Mouse (Mus musculus): ENCODE measurements around the gene Kcnh6. TPM values are rescaled to one million over a fixed set of nuclear protein-coding genes. Genes with fewer than 3 reads are reported as not detected.

Gene Kcnh6
- total and polyA plus RNA-seq, 2 experiments = not detected

GRCm38 (mm10) chr11:106033491-106033919, 25.6 kb downstream of the Kcnh6 start:
- peaks cover 4% of the 10 kb centered on the region; the same call in 1 of the 2 replicates for H3K4me1 ChIP-seq (ENCODE audit: control insufficient read depth, insufficient read depth, low read length)
- DNase-seq (ENCODE audit: extremely low read depth, low read depth, low spot score) = no peak
- H3K4me3 ChIP-seq (ENCODE audit: insufficient read depth, low read depth, low read length) = no peak overlapping the region
- WGBS = 34% methylated on average over 11 of the region's 11 CpGs
- no peaks in the 10 kb centered on the region for H3K27me3 ChIP-seq (ENCODE audit: control insufficient read depth, insufficient read depth, low read length)
- H3K9ac ChIP-seq (ENCODE audit: low read depth, low read length) = peak overlapping the region; percentile 39; the same call in 1 of the 2 replicates
- H3K79me2 ChIP-seq (ENCODE audit: control insufficient read depth, insufficient read depth, low read length) = peaks cover 12% of the 10 kb centered on the region
- no peak for TF ChIP-seq CTCF (IDR thresholded peaks at IDR 0.05; ENCODE audit: low read depth, low read length)
- no peak for TF ChIP-seq POLR2A (IDR thresholded peaks at IDR 0.05; ENCODE audit: extremely low read depth, insufficient read depth, low read length)
- H3K27ac ChIP-seq (replicated peaks; ENCODE audit: insufficient read depth, low read depth, low read length) = peak overlapping the region; percentile 41
- no peaks in the 10 kb centered on the region for H3K36me3 ChIP-seq (ENCODE audit: control insufficient read depth, insufficient read depth, low read length)

- DNase-seq (ENCODE audit: extremely low read depth, low read depth, low spot score) = no peak
- Histone ChIP-seq H3K9ac (ENCODE audit: low read depth, low read length) (no peak overlapping the region), H3K4me1 (ENCODE audit: control insufficient read depth, insufficient read depth, low read length) (peaks cover 4% of the 10 kb centered on the region; the same call in 1 of the 2 replicates), H3K27ac (replicated peaks; ENCODE audit: insufficient read depth, low read depth, low read length) (no peak overlapping the region), H3K4me3 (ENCODE audit: insufficient read depth, low read depth, low read length) (no peak overlapping the region), H3K27me3 (ENCODE audit: control insufficient read depth, insufficient read depth, low read length) (no peaks in the 10 kb centered on the region), H3K36me3 (ENCODE audit: control insufficient read depth, insufficient read depth, low read length) (no peaks in the 10 kb centered on the region), H3K79me2 (ENCODE audit: control insufficient read depth, insufficient read depth, low read length) (peaks cover 24% of the 10 kb centered on the region)
- TF ChIP-seq CTCF (IDR thresholded peaks at IDR 0.05; ENCODE audit: low read depth, low read length) (no peak), POLR2A (IDR thresholded peaks at IDR 0.05; ENCODE audit: extremely low read depth, insufficient read depth, low read length) (no peak)
- 89% methylated on average over 9 of the region's 9 CpGs for WGBS
Measured at GRCm38 (mm10) chr11:106034986-106035385, 27.1 kb downstream of the Kcnh6 start.

GRCm38 (mm10) chr11:106036548-106037417, 28.9 kb downstream of the Kcnh6 start, which contains the start of gene Dcaf7:
Gene Dcaf7, plus strand, starts transcription at chr11:106036872.
- Histone ChIP-seq H3K27ac (replicated peaks; ENCODE audit: insufficient read depth, low read depth, low read length) (peak within 1 kb of the TSS; percentile 38), H3K79me2 (ENCODE audit: control insufficient read depth, insufficient read depth, low read length) (peaks cover 30% of the 10 kb centered on the region), H3K4me1 (ENCODE audit: control insufficient read depth, insufficient read depth, low read length) (peaks cover 4% of the 10 kb centered on the region; the same call in 1 of the 2 replicates), H3K4me3 (ENCODE audit: insufficient read depth, low read depth, low read length) (peak within 1 kb of the TSS; percentile 94), H3K36me3 (ENCODE audit: control insufficient read depth, insufficient read depth, low read length) (no peaks in the 10 kb centered on the region), H3K27me3 (ENCODE audit: control insufficient read depth, insufficient read depth, low read length) (no peaks in the 10 kb centered on the region), H3K9ac (ENCODE audit: low read depth, low read length) (peak within 1 kb of the TSS; percentile 88)
- peak; percentile 90 for DNase-seq (ENCODE audit: extremely low read depth, low read depth, low spot score)
- TF ChIP-seq CTCF (IDR thresholded peaks at IDR 0.05; ENCODE audit: low read depth, low read length) (no peak), POLR2A (IDR thresholded peaks at IDR 0.05; ENCODE audit: extremely low read depth, insufficient read depth, low read length) (peak; percentile 64; the same call in 1 of the 2 replicates)
- WGBS = under 1% methylated on average over 66 of the region's 66 CpGs

- Histone ChIP-seq H3K9ac (ENCODE audit: low read depth, low read length) (peak overlapping the region; percentile 88), H3K27ac (replicated peaks; ENCODE audit: insufficient read depth, low read depth, low read length) (peak overlapping the region; percentile 38), H3K4me3 (ENCODE audit: insufficient read depth, low read depth, low read length) (peak overlapping the region; percentile 94), H3K4me1 (ENCODE audit: control insufficient read depth, insufficient read depth, low read length) (peaks cover 4% of the 10 kb centered on the region; the same call in 1 of the 2 replicates), H3K36me3 (ENCODE audit: control insufficient read depth, insufficient read depth, low read length) (no peaks in the 10 kb centered on the region), H3K27me3 (ENCODE audit: control insufficient read depth, insufficient read depth, low read length) (no peaks in the 10 kb centered on the region), H3K79me2 (ENCODE audit: control insufficient read depth, insufficient read depth, low read length) (peaks cover 32% of the 10 kb centered on the region)
- TF ChIP-seq POLR2A (IDR thresholded peaks at IDR 0.05; ENCODE audit: extremely low read depth, insufficient read depth, low read length) (no peak), CTCF (IDR thresholded peaks at IDR 0.05; ENCODE audit: low read depth, low read length) (no peak)
- DNase-seq (ENCODE audit: extremely low read depth, low read depth, low spot score) = no peak
- under 1% methylated on average over 13 of the region's 13 CpGs for WGBS
Measured at GRCm38 (mm10) chr11:106037418-106037751, 29.5 kb downstream of the Kcnh6 start.

- Histone ChIP-seq H3K4me3 (ENCODE audit: insufficient read depth, low read depth, low read length) (no peak overlapping the region), H3K36me3 (ENCODE audit: control insufficient read depth, insufficient read depth, low read length) (0 out of 2 replicates have a peak, but pooled peaks cover 7% of the 10 kb centered on the region), H3K27ac (replicated peaks; ENCODE audit: insufficient read depth, low read depth, low read length) (no peak overlapping the region), H3K9ac (ENCODE audit: low read depth, low read length) (no peak overlapping the region), H3K4me1 (ENCODE audit: control insufficient read depth, insufficient read depth, low read length) (peaks cover 13% of the 10 kb centered on the region), H3K27me3 (ENCODE audit: control insufficient read depth, insufficient read depth, low read length) (no peaks in the 10 kb centered on the region), H3K79me2 (ENCODE audit: control insufficient read depth, insufficient read depth, low read length) (peaks cover 20% of the 10 kb centered on the region; the same call in 1 of the 2 replicates)
- TF ChIP-seq POLR2A (IDR thresholded peaks at IDR 0.05; ENCODE audit: extremely low read depth, insufficient read depth, low read length) (no peak), CTCF (IDR thresholded peaks at IDR 0.05; ENCODE audit: low read depth, low read length) (no peak)
- DNase-seq (ENCODE audit: extremely low read depth, low read depth, low spot score) = no peak
Measured at GRCm38 (mm10) chr11:106044349-106044748, 36.4 kb downstream of the Kcnh6 start.

Measured in liver, adult 2 months (tissue).